Mouse (Mus musculus): ENCODE data around the gene Txndc2. TPM values are rescaled to one million over a fixed set of nuclear protein-coding genes. Genes with fewer than 3 reads are reported as not detected.
"Not testable (repeated sequence)": the region's sequence is repeated elsewhere in the genome, so short reads cannot be mapped to it uniquely, and the experiment has no call there.

Gene Txndc2
- total RNA-seq, 2 experiments from 2014 or later: 7.6 to 13.2 TPM

GRCm38 (mm10) chr17:65656076-65656475 lies 14.1 kb upstream of the Txndc2 start:
- no peak for DNase-seq

GRCm38 (mm10) chr17:65655608-65656007 lies 13.6 kb upstream of the Txndc2 start:
- no peak for DNase-seq

- no peak for DNase-seq
Measured at GRCm38 (mm10) chr17:65650598-65650997, 8.6 kb upstream of the Txndc2 start.

- DNase-seq: peak; percentile 31
Measured at GRCm38 (mm10) chr17:65649175-65649493, 7.2 kb upstream of the Txndc2 start.

- peak; percentile 66 for DNase-seq
Measured at GRCm38 (mm10) chr17:65648371-65649174, 6.6 kb upstream of the Txndc2 start.

- no peak for DNase-seq
Measured at GRCm38 (mm10) chr17:65647961-65648360, 6.0 kb upstream of the Txndc2 start.

- peak; percentile 79 for DNase-seq
Measured at GRCm38 (mm10) chr17:65647226-65647625, 5.3 kb upstream of the Txndc2 start.

GRCm38 (mm10) chr17:65643579-65643978 lies 1.6 kb upstream of the Txndc2 start:
- DNase-seq: no peak

- DNase-seq: no peak
Measured at GRCm38 (mm10) chr17:65643051-65643521, 1.1 kb upstream of the Txndc2 start.

GRCm38 (mm10) chr17:65642578-65642991 lies 617 bp upstream of the Txndc2 start:
- DNase-seq: no peak

- DNase-seq: no peak
Measured at GRCm38 (mm10) chr17:65639144-65639543, 2.8 kb downstream of the Txndc2 start.

- DNase-seq: no peak
Measured at GRCm38 (mm10) chr17:65635715-65636360, 6.1 kb downstream of the Txndc2 start.

- DNase-seq: no peak
Measured at GRCm38 (mm10) chr17:65629943-65630342, 12.0 kb downstream of the Txndc2 start.

- DNase-seq: not testable (repeated sequence)
Measured at GRCm38 (mm10) chr17:65628823-65629532, 13.0 kb downstream of the Txndc2 start.

- no peak for DNase-seq
Measured at GRCm38 (mm10) chr17:65626301-65626700, 15.7 kb downstream of the Txndc2 start.

- no peak for DNase-seq
Measured at GRCm38 (mm10) chr17:65625563-65625962, 16.4 kb downstream of the Txndc2 start.

- DNase-seq: no peak
Measured at GRCm38 (mm10) chr17:65623130-65623529, 18.8 kb downstream of the Txndc2 start.

GRCm38 (mm10) chr17:65618431-65618830 lies 23.5 kb downstream of the Txndc2 start:
- DNase-seq: peak; percentile 57

- DNase-seq: no peak
Measured at GRCm38 (mm10) chr17:65615678-65616077, 26.3 kb downstream of the Txndc2 start.

GRCm38 (mm10) chr17:65614431-65614830 lies 27.5 kb downstream of the Txndc2 start:
- no peak for DNase-seq

- peak; percentile 99 for DNase-seq
Measured at GRCm38 (mm10) chr17:65613463-65614412, 28.2 kb downstream of the Txndc2 start, which contains the start of gene Vapa. Gene Vapa (minus strand): TSS chr17:65613555.

GRCm38 (mm10) chr17:65613142-65613462 lies 28.9 kb downstream of the Txndc2 start:
- DNase-seq: no peak
